7 mouse cellular contexts compared by ENCODE assay signal in the genomic region with DNA sequence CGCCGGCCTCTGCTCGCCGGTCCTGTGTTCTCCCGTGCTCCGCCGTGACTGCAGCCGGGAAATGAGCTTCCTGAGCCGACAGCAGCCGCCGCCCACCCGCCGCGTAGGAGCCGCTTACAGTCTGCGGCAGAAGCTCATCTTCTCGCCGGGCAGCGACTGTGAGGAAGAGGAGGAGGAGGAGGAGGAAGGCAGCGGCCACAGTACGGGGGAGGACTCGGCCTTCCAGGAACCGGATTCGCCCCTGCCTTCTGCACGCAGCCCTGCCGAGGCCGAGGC. TPM values are rescaled to one million over a fixed set of nuclear protein-coding genes. Genes with fewer than 3 reads are reported as not detected.
DNase-seq lines count a peak whose midpoint lies in the region; ATAC-seq and TF ChIP-seq lines count a peak whose summit lies in the region.

No protein-coding gene starts in this region.

- H3K4me1 ChIP-seq in lung, embryonic 14.5 days (ENCODE audit: insufficient read depth), result peaks cover 5% of the 10 kb centered on the region; the same call in 1 of the 2 replicates
- no peaks in the 10 kb centered on the region for H3K4me1 ChIP-seq in embryonic facial prominence, embryonic 11.5 days (ENCODE audit: control insufficient read depth, insufficient read depth, low read length)
- H3K4me1 ChIP-seq in hindbrain, embryonic 13.5 days (replicated peaks), result peaks cover 12% of the 10 kb centered on the region
- peaks cover 14% of the 10 kb centered on the region for H3K4me1 ChIP-seq in midbrain, embryonic 12.5 days

- H3K36me3 ChIP-seq in lung, embryonic 14.5 days (ENCODE audit: insufficient read depth), result peaks cover 17% of the 10 kb centered on the region
- H3K36me3 ChIP-seq in embryonic facial prominence, embryonic 11.5 days (replicated peaks; ENCODE audit: control insufficient read depth, insufficient read depth, low read depth, low read length), result no peaks in the 10 kb centered on the region; the same call in 1 of the 2 replicates
- H3K36me3 ChIP-seq in hindbrain, embryonic 13.5 days, result no peaks in the 10 kb centered on the region
- peaks cover 9% of the 10 kb centered on the region; the same call in 1 of the 2 replicates for H3K36me3 ChIP-seq in midbrain, embryonic 12.5 days

- peak overlapping the region; percentile 92 for H3K9ac ChIP-seq in lung, embryonic 14.5 days
- H3K9ac ChIP-seq in embryonic facial prominence, embryonic 11.5 days (replicated peaks; ENCODE audit: low read length), result peak overlapping the region; percentile 95
- H3K9ac ChIP-seq in hindbrain, embryonic 13.5 days, result peak overlapping the region; percentile 81
- H3K9ac ChIP-seq in midbrain, embryonic 12.5 days (replicated peaks), result peak overlapping the region; percentile 88

- H3K4me3 ChIP-seq in lung, embryonic 14.5 days (ENCODE audit: low read depth, low read length), result peak overlapping the region; percentile 99
- peak overlapping the region; percentile 97 for H3K4me3 ChIP-seq in embryonic facial prominence, embryonic 11.5 days (ENCODE audit: low read depth, low read length)
- H3K4me3 ChIP-seq in hindbrain, embryonic 13.5 days, result peak overlapping the region; percentile 89
- H3K4me3 ChIP-seq in midbrain, embryonic 12.5 days, result peak overlapping the region; percentile 94

- ATAC-seq in lung, embryonic 14.5 days (ENCODE audit: insufficient read depth), result no peak
- ATAC-seq in embryonic facial prominence, embryonic 11.5 days (replicated peaks; ENCODE audit: insufficient number of reproducible peaks, low FRiP score, low TSS enrichment, low read depth), result no peak
- 0 out of 2 replicates have a peak, but pooled peaks have one; percentile 43 for ATAC-seq in hindbrain, embryonic 13.5 days (ENCODE audit: low FRiP score)
- no peak; the same call in 1 of the 2 replicates for ATAC-seq in midbrain, embryonic 12.5 days (ENCODE audit: low FRiP score, low read depth)

- DNase-seq in lung, embryonic 14.5 days, result no peak
- DNase-seq in lung, postnatal 36 days, result no peak
- no peak for DNase-seq in embryonic facial prominence, embryonic 11.5 days (ENCODE audit: low spot score)
- no peak for DNase-seq in MN1 (ENCODE audit: low spot score)
- DNase-seq in B cell, adult 2 months, result no peak

- H3K4me2 ChIP-seq in lung, embryonic 14.5 days, result peak overlapping the region; percentile 86
- peak overlapping the region; percentile 57 for H3K4me2 ChIP-seq in embryonic facial prominence, embryonic 11.5 days (ENCODE audit: low read depth, low read length)
- peak overlapping the region; percentile 73 for H3K4me2 ChIP-seq in hindbrain, embryonic 13.5 days
- peak overlapping the region; percentile 66 for H3K4me2 ChIP-seq in midbrain, embryonic 12.5 days (replicated peaks)

- peak overlapping the region; percentile 97 for H3K27ac ChIP-seq in lung, embryonic 14.5 days (ENCODE audit: low read depth)
- H3K27ac ChIP-seq in embryonic facial prominence, embryonic 11.5 days (replicated peaks; ENCODE audit: low read depth, low read length), result peak overlapping the region; percentile 94
- peak overlapping the region; percentile 83 for H3K27ac ChIP-seq in hindbrain, embryonic 13.5 days
- peak overlapping the region; percentile 90 for H3K27ac ChIP-seq in midbrain, embryonic 12.5 days (replicated peaks)

- no peaks in the 10 kb centered on the region for H3K9me3 ChIP-seq in lung, embryonic 14.5 days (ENCODE audit: low read depth, low read length)
- no peaks in the 10 kb centered on the region for H3K9me3 ChIP-seq in embryonic facial prominence, embryonic 11.5 days (replicated peaks; ENCODE audit: control insufficient read depth, low read length)
- no peaks in the 10 kb centered on the region for H3K9me3 ChIP-seq in hindbrain, embryonic 13.5 days
- no peaks in the 10 kb centered on the region for H3K9me3 ChIP-seq in midbrain, embryonic 12.5 days

- WGBS in lung, embryonic 14.5 days, result under 1% methylated on average over 27 of the region's 27 CpGs
- under 1% methylated on average over 25 of the region's 27 CpGs for WGBS in embryonic facial prominence, embryonic 11.5 days
- WGBS in hindbrain, embryonic 13.5 days, result 0% methylated on average over 25 of the region's 27 CpGs
- WGBS in midbrain, embryonic 12.5 days, result 1% methylated on average over 27 of the region's 27 CpGs

- TF ChIP-seq CTCF in lung, embryonic 14.5 days (IDR thresholded peaks at IDR 0.05; ENCODE audit: low read depth), result no peak

- no peaks in the 10 kb centered on the region for H3K27me3 ChIP-seq in lung, embryonic 14.5 days (ENCODE audit: insufficient read depth, low read length)
- no peaks in the 10 kb centered on the region for H3K27me3 ChIP-seq in embryonic facial prominence, embryonic 11.5 days (ENCODE audit: control insufficient read depth, insufficient read depth, low read length)
- no peaks in the 10 kb centered on the region for H3K27me3 ChIP-seq in hindbrain, embryonic 13.5 days
- no peaks in the 10 kb centered on the region for H3K27me3 ChIP-seq in midbrain, embryonic 12.5 days

RNA-seq across cellular contexts. Expression of gene Wee1, which starts 0.4 kb away (rescaled TPM):
- 44.0 and 47.1 TPM in 2 replicates for polyA plus RNA-seq in lung, embryonic 14.5 days (2014; fragmentation: Nextera tagmentation; extraction: Ambion mirVana)
- polyA plus RNA-seq in embryonic facial prominence, embryonic 11.5 days (2014; fragmentation: Nextera tagmentation; extraction: Ambion mirVana), result 37.7 and 42.7 TPM in 2 replicates
- 5.2 TPM in 2 replicates for polyA plus RNA-seq in hindbrain, embryonic 13.5 days (2015; fragmentation: Nextera tagmentation; extraction: Ambion mirVana)
- polyA plus RNA-seq in midbrain, embryonic 12.5 days (2016; fragmentation: Nextera tagmentation; extraction: Ambion mirVana), result 31.4 and 32.7 TPM in 2 replicates
